Mouse (Mus musculus) activated CD4-positive, CD25-positive, alpha-beta regulatory T cell, adult 4 months (primary cell): ENCODE results near the gene Letmd1. TPM values are rescaled to one million over a fixed set of nuclear protein-coding genes. Genes with fewer than 3 reads are reported as not detected.
"Not testable (repeated sequence)": the region's sequence is repeated elsewhere in the genome, so short reads cannot be mapped to it uniquely, and the experiment has no call there.

Source experiments
- ATAC-seq: one replicate; pipeline ENCODE4 v1.8.0; 2017
- polyA plus RNA-seq, 2 experiments: library from polyadenylated mRNA; unstranded; fragments of 100-300 nt; shearing (Covaris generic); gene quantifications; one replicate each; pipeline ENCODE4 v1.2.1; 2017

Letmd1 gene
- polyA plus RNA-seq, 2 experiments from 2014 or later = 31.4 to 33.0 TPM

DNA sequence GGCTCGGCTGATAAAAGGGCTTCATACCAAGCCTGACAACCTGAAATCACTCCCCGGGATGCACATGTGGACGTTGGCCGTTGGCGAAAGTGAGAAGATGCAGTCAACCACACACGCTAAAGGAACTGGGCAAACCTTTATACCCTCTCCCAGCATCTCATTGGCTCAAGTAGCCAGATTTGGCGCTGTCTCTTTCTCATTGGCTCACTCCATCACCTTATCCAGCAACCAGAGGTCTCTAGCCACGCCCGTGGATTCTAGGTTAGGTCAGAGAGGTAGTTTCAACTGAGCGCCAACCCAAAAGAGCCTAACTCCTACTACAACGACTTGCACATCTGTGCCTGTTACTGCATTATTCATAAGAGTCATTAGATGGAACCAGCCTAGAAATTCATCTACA lies 16.3 kb upstream of the Letmd1 start:
- no peak for ATAC-seq

DNA sequence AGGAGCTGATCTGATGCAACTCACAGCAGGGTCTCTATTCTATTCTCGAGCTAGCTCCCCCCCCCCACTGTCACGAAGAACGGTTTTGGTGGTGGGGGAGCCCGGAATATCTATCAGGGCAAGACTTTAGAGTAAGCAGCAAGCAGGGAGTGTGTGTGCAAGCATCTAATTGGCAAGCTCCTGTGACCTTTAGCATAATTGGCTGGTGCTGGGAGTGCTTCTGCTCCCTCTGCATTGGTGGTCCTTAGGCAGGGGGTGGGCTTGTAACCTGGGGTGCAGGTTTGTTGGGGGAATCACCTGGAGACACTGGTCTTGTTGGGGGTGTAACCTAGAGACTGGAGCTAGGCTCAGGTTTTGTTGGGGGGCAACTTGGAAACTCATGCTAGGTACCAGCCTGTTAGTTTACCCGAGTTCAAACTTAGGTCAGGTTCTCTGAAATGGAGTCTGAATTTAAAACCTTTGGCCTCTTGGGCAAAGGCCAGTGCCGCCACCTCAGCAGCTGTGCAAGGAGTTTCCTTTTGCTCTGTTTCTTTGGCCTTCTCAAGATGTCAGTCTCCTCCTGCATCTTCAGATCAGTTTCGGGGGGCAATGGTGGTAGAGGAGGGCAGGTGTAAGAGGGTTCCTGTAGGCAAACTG lies 12.3 kb upstream of the Letmd1 start:
- no peak for ATAC-seq

DNA sequence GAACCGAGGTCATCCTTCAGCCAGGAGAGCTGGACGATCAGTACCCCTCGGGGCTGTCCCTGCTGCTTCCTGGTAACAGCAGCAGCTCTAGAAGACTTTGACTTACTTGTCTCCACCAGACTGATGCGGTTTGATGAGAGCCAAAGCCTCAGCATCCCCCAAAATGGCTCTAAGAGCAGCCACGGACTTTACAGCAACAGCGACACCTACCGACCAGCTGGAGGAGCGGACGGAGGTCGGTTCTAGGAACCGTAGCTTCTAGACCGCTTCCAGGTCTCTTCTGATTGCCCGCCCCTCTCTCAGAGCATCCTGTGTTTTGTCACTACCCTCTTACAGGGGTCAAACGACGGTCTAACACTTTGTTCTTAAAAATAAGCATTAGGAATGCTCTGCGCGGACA lies 11.5 kb upstream of the Letmd1 start:
- peak; percentile 74 for ATAC-seq

DNA sequence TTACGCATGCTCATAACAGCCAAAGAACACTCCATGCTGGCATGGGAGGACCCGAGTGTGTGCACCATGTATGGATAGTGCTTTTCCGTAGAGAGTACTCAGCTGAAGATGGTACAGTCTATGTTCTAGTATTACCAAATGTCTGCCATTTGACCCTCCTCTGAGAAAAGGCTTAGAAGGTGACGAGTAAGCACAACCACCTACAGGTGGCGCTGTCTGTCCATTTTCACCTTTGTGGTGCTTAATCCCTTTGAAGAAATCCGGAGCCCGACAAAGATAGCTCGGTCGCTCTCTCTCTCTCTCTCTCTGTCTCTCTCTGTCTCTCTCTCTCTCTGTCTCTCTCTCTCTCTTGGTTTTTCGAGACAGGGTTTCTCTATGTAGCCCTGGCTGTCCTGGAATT lies 10.8 kb upstream of the Letmd1 start:
- ATAC-seq = peak; percentile 20

DNA sequence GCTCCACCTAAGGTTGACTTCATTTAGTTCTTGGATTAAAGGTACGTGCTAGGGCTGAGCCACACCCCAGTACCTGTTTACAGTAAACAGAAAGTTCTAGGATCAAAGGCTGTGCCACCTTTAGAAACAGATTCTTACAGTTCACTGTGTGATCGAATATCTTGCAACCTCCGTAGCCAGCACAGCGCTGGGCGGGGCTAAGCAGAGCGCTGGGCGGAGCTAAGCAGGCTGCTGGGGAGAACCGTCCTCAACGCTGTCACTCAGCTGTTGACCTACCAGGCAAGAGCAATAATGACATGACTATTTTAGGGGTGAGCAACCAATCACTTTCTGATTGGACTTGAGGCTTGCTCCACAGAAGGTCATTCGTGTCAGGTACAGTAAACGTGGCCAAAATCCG lies 7.9 kb upstream of the Letmd1 start:
- peak; percentile 76 for ATAC-seq

DNA sequence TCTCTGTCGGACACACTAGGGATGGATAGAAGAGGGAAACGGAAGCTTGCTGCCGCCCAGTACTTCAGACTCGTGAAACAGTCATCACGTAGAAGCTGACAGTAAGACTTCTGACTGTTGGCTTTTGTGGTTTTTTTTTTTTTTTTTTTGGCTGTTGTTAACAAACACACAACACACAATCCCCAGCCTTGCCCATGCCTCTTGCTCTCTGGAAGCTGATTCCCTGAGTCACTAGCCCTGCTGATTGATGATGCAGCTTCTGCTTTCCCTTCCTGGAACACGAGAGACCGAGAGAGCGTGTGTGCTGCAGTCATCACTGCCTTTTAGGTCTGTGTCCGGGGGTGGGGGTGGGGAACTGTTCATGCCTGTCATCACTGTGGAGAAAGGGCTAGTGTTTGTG lies 7.2 kb upstream of the Letmd1 start:
- no peak for ATAC-seq

DNA sequence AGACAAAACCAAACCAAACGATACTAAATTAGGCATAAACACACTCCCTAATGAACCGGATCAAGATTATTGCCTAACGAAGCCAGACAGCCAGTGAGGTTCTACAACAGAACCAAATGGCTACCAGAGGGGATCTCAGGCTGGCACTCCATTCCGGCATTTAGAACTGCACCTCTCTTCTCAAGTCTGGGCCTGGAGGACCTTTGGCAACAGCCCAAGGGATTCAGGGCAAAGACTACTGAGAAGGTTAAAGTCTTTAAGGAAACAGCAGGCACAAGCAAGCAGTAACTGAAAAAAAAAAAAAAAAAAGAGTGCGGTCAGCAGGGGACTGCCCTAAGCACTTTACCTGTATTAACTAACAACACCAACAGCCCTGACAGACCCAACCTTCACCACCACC lies 6.7 kb upstream of the Letmd1 start:
- ATAC-seq = no peak

DNA sequence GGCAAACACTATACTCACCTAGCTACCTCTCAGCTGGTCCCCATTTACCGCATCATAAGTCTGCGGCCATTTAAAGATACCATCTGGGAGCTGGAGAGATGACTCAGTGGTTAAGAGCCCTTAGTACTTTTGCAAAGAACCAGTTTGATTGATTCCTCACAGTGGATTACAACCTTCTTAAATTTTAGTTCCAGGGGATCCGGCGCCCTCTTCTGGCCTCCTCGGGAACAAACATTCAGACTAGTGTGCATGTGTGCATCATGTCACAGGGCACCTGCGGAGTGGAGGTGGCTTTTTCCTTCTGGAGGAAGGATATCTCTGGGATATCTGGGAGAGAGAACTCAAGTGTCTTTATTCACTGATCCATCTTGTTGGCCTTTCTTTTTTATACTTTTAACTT lies 5.1 kb upstream of the Letmd1 start:
- no peak for ATAC-seq

DNA sequence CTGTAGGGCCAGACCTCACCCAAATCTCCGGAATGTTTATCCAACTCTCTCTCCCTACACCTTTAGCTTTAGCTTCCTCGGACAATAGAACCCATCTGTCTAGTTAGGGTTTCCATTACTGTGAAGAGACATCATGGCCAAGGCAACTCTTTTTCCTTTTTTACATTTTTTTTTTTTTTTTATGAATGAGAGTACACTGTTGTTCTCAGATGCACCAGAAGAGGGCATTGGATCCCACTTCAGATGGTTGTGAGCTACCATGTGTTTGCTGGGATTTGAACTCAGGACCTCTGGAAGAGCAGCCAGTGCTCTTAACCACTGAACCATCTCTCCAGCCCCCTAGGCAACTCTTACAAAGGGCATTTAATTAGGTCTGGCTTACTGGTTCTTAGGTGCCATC lies 3.4 kb upstream of the Letmd1 start:
- no peak for ATAC-seq

DNA sequence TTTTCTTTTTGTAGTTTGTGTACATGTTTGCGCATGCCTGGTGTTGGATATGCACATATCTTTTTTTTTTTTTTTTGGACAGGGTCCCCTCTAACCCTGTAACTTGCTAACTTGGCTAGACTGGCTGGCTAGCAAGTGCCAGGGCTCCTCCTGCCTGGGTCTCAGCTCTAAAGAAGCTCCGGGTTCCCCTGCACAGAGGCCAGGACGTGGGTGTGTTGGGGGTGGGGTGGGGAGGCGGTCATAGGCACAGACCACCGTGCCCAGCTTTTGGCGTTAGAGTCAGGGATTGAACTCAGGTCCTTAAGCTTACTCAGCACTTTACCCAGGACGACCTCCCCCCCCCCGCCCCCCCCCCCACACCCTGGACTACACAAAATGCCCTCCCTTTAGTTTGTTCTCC lies 1.1 kb upstream of the Letmd1 start:
- ATAC-seq = no peak

DNA sequence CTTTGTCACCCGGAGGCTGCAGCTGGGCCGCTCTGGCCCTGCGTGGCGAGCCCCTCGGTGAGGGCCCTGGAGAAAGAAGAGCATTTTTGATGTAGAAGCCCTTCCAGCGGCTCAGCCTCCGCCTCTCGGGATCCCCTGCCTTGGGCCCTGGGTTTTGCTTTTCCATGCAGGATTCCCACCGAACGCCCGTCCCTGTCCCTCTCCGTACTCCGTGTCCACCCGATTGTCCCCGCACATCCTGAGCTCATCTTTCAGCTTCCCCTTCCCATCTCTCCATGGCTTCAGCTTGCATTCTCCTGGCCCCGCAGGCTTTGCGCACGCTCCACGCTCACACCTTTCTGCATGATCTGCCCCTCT lies 344 bp downstream of the Letmd1 start:
- no peak for ATAC-seq

DNA sequence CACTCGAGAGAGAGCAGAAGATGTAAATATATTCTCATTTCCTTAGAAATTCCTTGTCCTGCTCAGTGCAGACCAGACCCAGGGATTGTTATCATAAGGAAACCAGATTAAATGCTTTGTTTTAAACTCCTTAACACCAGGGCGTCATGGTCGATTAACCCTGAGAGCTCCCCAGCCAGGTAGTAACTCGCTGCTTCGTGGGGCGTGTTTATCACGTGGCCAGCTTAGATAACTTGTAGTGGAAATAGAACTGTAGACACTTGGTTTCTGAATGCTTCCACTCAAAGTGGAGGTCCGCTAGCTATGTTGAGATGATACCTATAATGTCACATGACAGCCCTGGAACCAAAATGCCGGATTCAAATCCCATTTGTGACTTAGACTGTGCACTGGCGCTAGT lies 1.2 kb downstream of the Letmd1 start:
- ATAC-seq = no peak

DNA sequence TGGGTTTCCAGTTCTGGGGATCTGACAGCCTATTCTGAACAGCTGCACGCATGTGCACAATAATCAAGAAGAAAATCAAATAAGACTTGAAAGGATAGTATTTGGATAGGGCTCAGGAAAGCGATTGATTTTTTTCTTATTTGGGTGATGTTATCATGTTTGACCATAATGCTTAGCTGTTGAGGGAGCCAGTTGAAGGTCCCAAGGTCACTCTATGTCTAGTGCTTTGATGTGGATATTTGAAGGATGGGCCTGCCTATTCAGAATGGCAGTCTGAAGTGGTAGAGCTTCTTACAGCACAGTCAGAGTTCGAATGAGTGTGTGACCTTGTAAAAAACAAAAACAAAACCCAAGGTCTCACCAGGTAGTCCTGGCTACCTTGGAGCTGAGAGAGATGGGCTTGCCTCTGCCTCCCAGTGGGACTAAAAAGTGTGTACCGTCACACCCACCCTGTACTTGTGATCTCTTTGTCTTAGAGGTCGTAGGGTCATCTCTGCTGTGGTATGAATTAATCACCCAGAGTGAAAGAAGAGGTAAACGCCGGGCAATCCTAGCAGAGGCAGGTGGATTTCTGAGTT lies 5.2 kb downstream of the Letmd1 start:
- ATAC-seq = no peak

DNA sequence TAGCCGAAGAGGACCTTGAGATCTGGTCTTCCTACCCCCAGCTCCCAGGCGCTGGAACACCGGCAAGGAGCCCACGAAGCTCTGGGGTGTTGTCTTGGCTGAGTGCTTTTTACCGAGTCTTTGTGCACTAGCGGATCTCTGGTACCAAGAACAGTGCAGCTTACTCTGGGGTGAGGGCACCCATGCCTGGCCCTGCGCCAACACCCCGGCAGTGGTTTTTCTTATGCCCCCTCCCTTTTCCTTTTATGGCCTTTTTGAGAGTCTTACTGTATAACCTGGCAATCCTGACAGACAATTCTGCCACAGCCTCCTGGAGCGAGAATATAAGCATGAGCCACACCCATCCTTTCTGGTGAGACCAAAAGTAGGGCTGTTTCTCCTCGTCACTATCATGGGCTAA lies 9.5 kb downstream of the Letmd1 start:
- ATAC-seq = no peak

DNA sequence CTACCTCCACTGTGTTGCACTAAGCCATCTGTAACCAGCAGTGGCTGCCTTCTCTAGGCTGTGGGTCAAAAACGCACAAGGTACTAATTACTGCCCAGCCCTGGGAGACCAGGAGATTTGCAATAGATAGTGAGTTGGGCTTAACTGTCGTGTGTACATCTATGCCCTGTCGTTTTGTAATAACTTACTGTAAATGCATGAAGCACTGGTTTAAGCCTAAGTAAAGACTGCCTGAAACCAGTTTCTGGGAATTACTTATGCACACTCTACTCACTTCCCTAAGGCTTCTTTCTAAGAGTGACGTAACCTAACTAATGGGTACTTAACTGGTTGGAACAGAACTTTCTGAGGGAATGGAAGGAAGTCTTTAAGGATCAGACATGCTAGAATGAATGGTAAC lies 10.1 kb downstream of the Letmd1 start:
- no peak for ATAC-seq

DNA sequence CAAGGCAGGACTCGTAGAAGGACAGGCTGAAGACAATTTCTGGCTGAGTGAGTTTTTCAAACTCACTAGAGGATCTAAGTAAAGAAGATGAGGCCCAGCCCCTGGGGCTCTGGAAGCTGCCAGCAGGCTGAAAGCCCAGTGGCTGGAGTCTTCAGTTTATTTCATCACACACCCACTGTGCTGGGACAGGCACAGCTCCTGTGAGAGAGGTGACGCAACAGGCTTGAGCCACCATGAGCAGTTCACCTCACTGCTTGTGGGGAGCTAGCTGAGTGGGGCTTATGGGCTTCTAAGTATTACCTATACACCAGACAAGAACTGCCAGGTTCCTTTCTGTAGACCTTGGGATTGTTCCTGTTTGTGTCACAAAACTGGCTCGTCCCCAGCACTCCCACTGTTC lies 16.8 kb downstream of the Letmd1 start:
- ATAC-seq = no peak

DNA sequence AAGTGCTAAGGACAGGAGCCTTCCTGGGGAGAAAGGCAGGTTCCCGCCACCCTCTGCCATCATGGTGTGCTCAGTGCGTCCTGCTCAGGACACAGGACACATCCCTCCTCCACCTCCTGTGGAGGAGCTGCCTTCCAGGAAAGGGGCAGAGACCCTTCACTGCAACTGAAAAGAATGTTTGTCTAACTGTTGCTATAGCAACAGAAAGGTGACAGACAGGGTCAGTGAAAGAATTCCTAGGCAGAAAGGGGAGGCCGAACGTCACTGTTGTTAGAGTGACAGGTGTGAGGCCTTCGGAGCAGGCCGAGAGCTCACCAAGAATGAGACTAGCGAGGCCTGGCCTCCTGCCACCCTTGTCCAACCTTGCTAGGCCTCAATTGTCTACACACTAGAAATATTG lies 17.6 kb downstream of the Letmd1 start:
- no peak for ATAC-seq

DNA sequence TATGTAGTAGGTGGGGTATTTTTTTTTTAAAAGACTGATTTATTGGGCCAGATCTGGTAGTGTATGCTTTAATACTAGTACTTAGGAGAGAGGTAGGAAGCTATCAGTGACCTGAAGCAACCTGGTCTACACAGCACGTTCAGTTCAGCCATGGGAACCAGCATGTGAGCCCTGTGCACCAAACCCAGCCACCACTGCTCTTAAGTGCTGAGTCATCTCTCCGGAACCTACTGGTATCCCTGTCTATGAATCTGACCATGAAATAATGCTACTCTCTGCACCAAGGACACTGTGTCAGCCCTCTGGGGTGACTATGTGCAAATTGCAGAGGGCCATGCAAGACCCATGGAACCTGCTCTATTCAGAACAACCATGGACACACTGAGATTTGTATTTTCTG lies 18.2 kb downstream of the Letmd1 start:
- ATAC-seq = no peak

DNA sequence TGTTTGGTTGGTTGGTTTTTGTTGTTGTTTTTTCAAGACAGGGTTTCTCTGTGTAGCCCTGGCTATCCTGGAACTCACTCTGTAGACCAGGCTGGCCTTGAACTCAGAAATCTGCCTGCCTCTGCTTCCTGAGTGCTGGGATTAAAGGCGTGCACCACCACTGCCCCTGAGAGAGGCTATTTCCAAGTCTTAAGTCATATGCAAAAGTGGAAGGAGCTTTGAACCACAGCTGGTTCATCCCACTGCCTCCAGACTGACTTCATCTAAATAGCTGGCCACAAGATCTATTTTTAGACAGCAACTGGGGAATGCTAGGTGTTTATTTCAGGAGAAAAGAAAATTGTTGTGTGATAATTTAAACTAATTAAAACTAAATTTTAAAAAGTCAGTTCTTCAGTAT lies 19.5 kb downstream of the Letmd1 start:
- not testable (repeated sequence) for ATAC-seq

DNA sequence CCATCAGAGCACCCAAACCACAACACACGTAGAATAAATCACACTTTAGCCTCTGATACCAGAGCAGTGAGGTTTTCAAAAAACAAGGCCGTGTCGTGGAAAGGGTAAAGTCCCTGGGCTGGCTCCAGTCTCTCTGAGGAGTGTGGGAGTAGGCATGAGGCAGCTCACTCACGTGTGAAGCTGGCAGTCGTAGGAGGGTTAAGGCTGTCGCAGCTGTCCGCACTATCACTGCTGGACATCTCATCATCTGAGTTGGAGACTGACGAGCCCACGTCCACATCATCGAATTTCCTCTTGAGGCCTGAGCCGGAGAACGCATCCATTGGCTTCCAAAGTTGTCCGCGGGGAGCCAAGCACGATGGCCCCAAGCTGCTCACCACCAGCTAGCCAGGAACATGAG lies 20.4 kb downstream of the Letmd1 start:
- no peak for ATAC-seq

DNA sequence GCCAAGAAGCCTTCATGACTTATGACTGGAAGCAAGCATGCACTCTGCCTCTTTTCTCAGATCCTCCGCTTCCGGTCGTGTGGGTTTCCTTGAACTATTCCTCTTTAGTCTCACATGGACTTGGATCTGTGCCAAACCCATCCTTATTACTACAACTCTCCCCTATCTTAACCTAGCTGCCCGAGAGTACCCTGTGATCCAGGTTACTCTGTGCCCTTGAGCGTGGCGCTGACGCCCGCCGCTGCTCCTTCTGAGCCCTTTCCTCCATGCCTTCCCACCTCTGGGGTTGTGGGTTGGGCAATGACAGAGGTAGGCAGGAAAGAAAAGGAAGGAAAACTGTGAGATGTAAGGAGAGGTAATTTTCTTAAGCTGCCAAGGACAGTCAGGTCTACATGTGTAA lies 23.1 kb downstream of the Letmd1 start:
- no peak for ATAC-seq

DNA sequence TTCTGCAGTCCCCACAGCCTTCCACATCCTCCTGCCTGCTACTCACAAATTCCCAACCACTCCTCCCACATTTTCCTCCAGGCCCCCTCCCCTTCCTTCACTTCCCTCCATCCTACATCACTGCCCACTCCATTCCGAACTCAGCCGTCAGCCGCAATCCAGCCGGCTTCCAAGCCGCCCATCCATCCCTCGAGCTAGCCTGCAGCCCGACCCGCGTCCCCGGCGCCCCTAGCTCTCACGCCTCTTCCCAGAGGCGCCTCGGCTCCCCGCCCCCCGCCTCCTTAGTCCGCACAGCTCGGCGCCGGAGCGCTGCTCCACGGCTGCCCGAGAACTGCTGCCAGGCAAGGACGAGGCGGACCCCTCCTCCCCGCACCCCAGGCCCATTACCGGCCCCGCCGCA lies 25.8 kb downstream of the Letmd1 start:
- ATAC-seq = peak; percentile 28

DNA sequence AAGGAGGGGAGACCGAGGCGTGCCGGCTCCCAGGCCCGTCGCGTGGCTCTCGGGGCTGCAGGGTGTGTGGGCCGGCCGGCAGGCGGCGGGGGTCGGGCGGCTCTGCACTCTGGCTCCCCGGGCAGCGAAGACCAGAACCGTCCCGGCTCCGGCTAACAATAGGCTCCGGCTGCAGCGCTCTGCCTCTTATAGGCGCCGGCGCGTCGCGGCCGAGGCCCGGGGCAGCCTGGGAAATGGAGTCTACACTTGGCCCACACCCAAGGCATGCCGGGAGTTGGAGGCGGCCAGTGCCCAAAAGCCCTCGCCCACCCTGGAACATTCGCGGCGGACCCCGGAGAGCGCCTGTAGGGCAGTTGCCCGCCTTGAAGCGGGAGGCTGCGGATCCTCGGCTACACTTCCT lies 26.3 kb downstream of the Letmd1 start, which contains the start of gene Csrnp2:
Gene Csrnp2, minus strand, starts transcription at position 387 of the 400 bp plus-strand sequence.
- ATAC-seq = peak; percentile 95

DNA sequence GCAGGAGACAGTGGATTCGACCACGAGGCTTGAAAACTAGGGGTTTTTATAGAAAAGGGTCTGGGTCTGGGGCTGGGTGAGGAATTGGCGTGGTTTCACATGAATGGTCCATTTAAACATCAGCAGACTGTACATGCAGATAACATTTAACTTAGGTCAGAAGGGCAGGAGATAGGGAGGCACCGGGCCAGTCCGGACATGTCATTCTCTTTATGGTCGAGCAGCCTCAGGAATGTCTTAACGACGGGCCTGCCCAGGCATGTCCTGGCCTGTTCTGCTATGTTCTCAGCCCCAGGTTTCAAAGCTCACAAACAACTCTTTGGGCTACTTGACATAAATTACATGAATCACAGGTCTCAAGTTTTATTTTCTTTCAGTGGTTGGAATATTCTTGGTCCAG lies 30.7 kb downstream of the Letmd1 start:
- not testable (repeated sequence) for ATAC-seq
